Mouse (Mus musculus) hindbrain, postnatal 0 days (tissue): ENCODE results near the gene Gm43517. TPM values are rescaled to one million over a fixed set of nuclear protein-coding genes. Genes with fewer than 3 reads are reported as not detected.
A peak's percentile ranks its signal among the peaks of the same experiment; 100 is the strongest.

ENCODE experiments used
- ATAC-seq: fragments of 200-750 bp; cut with Nextera tagmentation; 2 replicates; pipeline ENCODE4 v1.8.0; 2017; ENCODE audit warnings: mild to moderate bottlenecking, moderate TSS enrichment, moderate library complexity
- DNase-seq: peaks from one replicate; pipeline ENCODE4 v3.0.0-alpha.2; 2015; ENCODE audit warnings: low spot score
- H3K27ac ChIP-seq: fragments of 300-500 bp; sonication (generic); 2 replicates; pipeline ENCODE4 v1.5.1; 2014; ENCODE audit warnings: mild to moderate bottlenecking
- H3K27me3 ChIP-seq: fragments of 300-500 bp; sonication (generic); 2 replicates; pipeline ENCODE4 v1.6.1; 2014; ENCODE audit warnings: low read length, mixed read lengths; ENCODE audit not compliant: insufficient read depth
- H3K36me3 ChIP-seq: fragments of 300-500 bp; sonication (generic); 2 replicates; pipeline ENCODE4 v1.6.1; 2014; ENCODE audit warnings: low read length, mixed read lengths; ENCODE audit not compliant: insufficient read depth
- H3K4me1 ChIP-seq: fragments of 300-500 bp; sonication (generic); 2 replicates; pipeline ENCODE4 v1.6.1; 2014; ENCODE audit warnings: antibody characterized with exemption, low read length, mixed read lengths; ENCODE audit not compliant: insufficient read depth
- H3K4me2 ChIP-seq: fragments of 300-500 bp; sonication (generic); 2 replicates; pipeline ENCODE4 v1.6.1; 2014; ENCODE audit warnings: low read depth, mild to moderate bottlenecking, low read length, moderate library complexity, mixed read lengths
- H3K4me3 ChIP-seq: fragments of 300-500 bp; sonication (generic); 2 replicates; pipeline ENCODE4 v1.5.1; 2014; ENCODE audit warnings: low read length
- H3K9ac ChIP-seq: fragments of 300-500 bp; sonication (generic); replicated peaks from 2 replicates; pipeline ENCODE4 v1.6.1; 2014; ENCODE audit warnings: mild to moderate bottlenecking, low read length, moderate library complexity, mixed read lengths
- H3K9me3 ChIP-seq: fragments of 300-500 bp; sonication (generic); 2 replicates; pipeline ENCODE4 v1.6.1; 2016; ENCODE audit warnings: low read length, mixed read lengths
- CTCF ChIP-seq: IDR thresholded peaks from 2 replicates; pipeline ENCODE4 v1.5.1; 2016; ENCODE audit warnings: antibody characterized with exemption, control low read depth, low read depth
- WGBS: fragments of 180-500 bp; shearing (Covaris S2); extraction: QIAGEN DNeasy Blood & Tissue Kit; methylation state at CpG from one replicate; pipeline ENCODE4 v1.1.7; 2014; 5-methylcytosine and 5-hydroxymethylcytosine counted together
- polyA plus RNA-seq: library from polyadenylated mRNA; unstranded; fragments of >200 nt; fragmentation: Nextera tagmentation; extraction: Ambion mirVana; gene quantifications from 2 replicates; pipeline ENCODE4 v1.2.1, GENCODE M21; 2015
- total RNA-seq: library from RNA; depleted of rRNA; stranded (reverse); fragments of >200 nt; gene quantifications from 2 replicates; pipeline ENCODE4 v1.2.3, GENCODE M21; 2014

Gene Gm43517
- total and polyA plus RNA-seq, 2 experiments from 2014 or later, result not detected

DNA sequence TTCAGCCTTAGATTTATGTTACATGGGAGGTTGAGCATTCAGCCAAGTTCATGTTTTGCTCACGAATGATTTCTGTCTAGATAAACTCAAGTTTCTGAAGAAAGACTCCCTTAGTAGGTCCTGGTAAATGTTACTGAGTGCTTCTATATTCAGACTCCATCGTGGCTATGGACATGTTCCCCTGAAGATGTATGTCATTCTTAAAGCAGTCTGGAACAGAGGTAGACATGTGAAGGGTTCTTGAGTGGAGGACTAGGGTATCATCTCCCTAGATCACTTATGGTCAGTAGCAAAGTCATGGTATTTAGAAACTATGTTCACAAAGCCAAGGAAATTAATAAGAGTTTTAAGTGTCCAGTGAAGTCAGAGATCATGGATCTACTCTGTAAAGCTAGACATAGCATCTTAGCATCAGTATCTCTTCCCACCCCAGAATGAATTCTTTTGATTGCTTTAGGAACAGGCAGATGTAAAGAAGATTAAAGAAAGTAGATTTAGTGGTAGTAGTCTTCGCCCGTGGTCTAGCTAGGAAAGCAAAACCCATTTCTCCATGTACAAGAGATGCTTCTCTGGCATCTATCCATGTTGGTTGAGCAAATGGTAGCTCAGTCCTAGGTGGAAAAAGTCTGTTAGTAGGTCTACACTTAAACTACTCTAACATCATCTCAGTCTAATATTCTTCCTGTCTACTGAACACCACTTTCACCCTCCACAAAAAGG is 12.6 kb downstream of the Gm43517 start:
- 22% methylated on average over 4 of the region's 4 CpGs for WGBS
- Histone ChIP-seq H3K9ac (no peak overlapping the region), H3K4me2 (no peak overlapping the region), H3K36me3 (no peaks in the 10 kb centered on the region), H3K9me3 (no peaks in the 10 kb centered on the region), H3K4me3 (no peak overlapping the region), H3K4me1 (peaks cover 8% of the 10 kb centered on the region; the same call in 1 of the 2 replicates), H3K27me3 (peaks cover 78% of the 10 kb centered on the region), H3K27ac (no peak overlapping the region)
- DNase-seq (no peak), ATAC-seq (no peak)
- TF ChIP-seq CTCF, result no peak

GRCm38 (mm10) chr12:49398163-49398540 is 13.2 kb downstream of the Gm43517 start:
- no peak overlapping the region for H3K9ac ChIP-seq
- H3K36me3 ChIP-seq, result no peaks in the 10 kb centered on the region
- H3K4me1 ChIP-seq, result peaks cover 8% of the 10 kb centered on the region; the same call in 1 of the 2 replicates
- ATAC-seq (no peak), DNase-seq (no peak)
- no peak overlapping the region for H3K4me3 ChIP-seq
- H3K27ac ChIP-seq, result no peak overlapping the region
- H3K4me2 ChIP-seq, result no peak overlapping the region
- peaks cover 79% of the 10 kb centered on the region for H3K27me3 ChIP-seq
- no peaks in the 10 kb centered on the region for H3K9me3 ChIP-seq
- no peak for TF ChIP-seq CTCF

- Histone ChIP-seq H3K4me2 (no peak overlapping the region), H3K9me3 (no peaks in the 10 kb centered on the region), H3K9ac (no peak overlapping the region), H3K27ac (no peak overlapping the region), H3K27me3 (peaks cover 81% of the 10 kb centered on the region), H3K4me3 (no peak overlapping the region), H3K36me3 (no peaks in the 10 kb centered on the region), H3K4me1 (peaks cover 8% of the 10 kb centered on the region; the same call in 1 of the 2 replicates)
- DNase-seq (no peak), ATAC-seq (no peak)
- WGBS, result 17% methylated on average over 3 of the region's 3 CpGs
- TF ChIP-seq CTCF, result no peak
These were observed 13.7 kb downstream of the Gm43517 start for GRCm38 (mm10) chr12:49398636-49399035.

GRCm38 (mm10) chr12:49399611-49400010 is 14.6 kb downstream of the Gm43517 start:
- DNase-seq, result no peak
- no peak overlapping the region for H3K4me3 ChIP-seq
- H3K9ac ChIP-seq, result no peak overlapping the region
- WGBS, result 3% methylated on average over 1 of the region's 1 CpGs
- no peak for TF ChIP-seq CTCF
- H3K4me1 ChIP-seq, result peaks cover 8% of the 10 kb centered on the region; the same call in 1 of the 2 replicates
- H3K9me3 ChIP-seq, result no peaks in the 10 kb centered on the region
- ATAC-seq, result no peak
- H3K4me2 ChIP-seq, result no peak overlapping the region
- no peak overlapping the region for H3K27ac ChIP-seq
- peaks cover 78% of the 10 kb centered on the region for H3K27me3 ChIP-seq
- no peaks in the 10 kb centered on the region for H3K36me3 ChIP-seq

DNA sequence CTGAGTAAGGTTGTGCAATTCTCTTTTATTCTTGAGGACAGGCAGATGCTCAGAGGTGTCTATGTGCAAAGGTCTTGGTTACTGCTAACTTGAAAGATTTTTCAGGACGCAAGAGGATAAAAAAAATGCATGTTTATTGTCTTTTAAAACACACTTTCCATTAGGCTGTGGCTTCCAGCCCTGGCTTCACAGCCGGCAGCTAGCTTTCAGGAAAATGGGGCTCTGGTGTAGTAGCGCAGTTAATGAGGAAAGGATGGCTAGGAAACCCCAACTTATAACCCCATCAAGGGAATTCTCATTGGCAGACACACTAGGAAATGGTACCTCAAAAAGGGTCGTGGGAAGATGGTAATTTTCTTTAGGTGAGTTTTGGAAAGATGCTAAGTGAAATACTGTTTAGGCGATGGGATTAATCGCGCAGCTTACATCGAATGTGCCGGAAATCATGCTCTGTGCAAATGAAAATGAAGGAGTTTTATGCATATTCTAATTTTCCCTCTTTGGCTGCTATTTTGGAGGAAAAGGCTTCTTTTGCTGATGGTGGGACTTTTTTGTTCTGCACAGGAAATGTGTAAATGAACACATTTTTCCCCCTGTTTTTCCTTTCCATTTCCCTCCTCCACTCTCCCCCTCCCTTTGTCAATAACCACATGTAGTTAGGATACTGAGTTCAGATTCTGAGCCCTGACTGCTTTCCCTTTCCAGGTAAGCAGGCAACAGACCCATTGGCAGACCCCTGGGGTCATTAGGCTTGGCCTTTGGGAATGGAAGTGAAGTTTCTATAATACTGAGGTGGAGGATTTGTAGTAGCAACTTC is 15.3 kb downstream of the Gm43517 start:
- H3K4me3 ChIP-seq, result no peak overlapping the region
- no peak for ATAC-seq
- WGBS, result 6% methylated on average over 9 of the region's 9 CpGs

DNA sequence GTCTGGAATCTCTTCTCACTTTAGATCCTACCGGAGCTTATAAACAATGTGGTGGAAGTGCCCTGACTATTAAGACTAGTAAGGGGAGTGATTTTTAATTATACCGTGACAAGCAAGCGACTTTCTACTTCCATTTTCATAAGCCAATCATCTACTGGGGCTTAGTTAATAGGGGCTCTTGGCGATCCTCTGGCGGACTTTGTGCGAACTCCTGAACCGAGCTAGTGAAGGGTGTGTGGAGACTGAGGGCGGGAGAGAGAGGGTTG is 15.8 kb downstream of the Gm43517 start:
- no peak for DNase-seq
- 1% methylated on average over 8 of the region's 8 CpGs for WGBS
- Histone ChIP-seq H3K27ac (no peak overlapping the region), H3K4me1 (peaks cover 8% of the 10 kb centered on the region; the same call in 1 of the 2 replicates), H3K9me3 (no peaks in the 10 kb centered on the region), H3K27me3 (peaks cover 69% of the 10 kb centered on the region), H3K4me3 (peak overlapping the region; percentile 38), H3K4me2 (peak overlapping the region; percentile 65), H3K9ac (no peak overlapping the region), H3K36me3 (no peaks in the 10 kb centered on the region)
- TF ChIP-seq CTCF, result no peak
- ATAC-seq, result peak; percentile 76

More for the DNA sequence above, 15.3 kb downstream of the Gm43517 start:
- TF ChIP-seq CTCF, result no peak
- Histone ChIP-seq H3K9me3 (no peaks in the 10 kb centered on the region), H3K4me1 (peaks cover 8% of the 10 kb centered on the region; the same call in 1 of the 2 replicates), H3K4me2 (peak overlapping the region; percentile 65; the same call in 1 of the 2 replicates), H3K9ac (no peak overlapping the region), H3K27me3 (peaks cover 72% of the 10 kb centered on the region), H3K27ac (no peak overlapping the region), H3K36me3 (no peaks in the 10 kb centered on the region)
- DNase-seq, result no peak
